ENCODE assay signal across 8 mouse cellular contexts in genomic region chr4:123409752-123410151, GRCm38 (mm10).
DNase-seq lines count a peak whose midpoint lies in the region; ATAC-seq and TF ChIP-seq lines count a peak whose summit lies in the region.

No protein-coding gene starts in this region.

- peak; percentile 66; the same call in 1 of the 2 replicates for TF ChIP-seq EP300 in heart, postnatal 0 days (IDR thresholded peaks at IDR 0.05; ENCODE audit: low read depth)

- no peak overlapping the region for H3K27ac ChIP-seq in kidney, adult 2 months (ENCODE audit: insufficient read depth, low read depth, low read length)
- no peak overlapping the region; the same call in 1 of the 2 replicates for H3K27ac ChIP-seq in brown adipose tissue, adult 24 weeks (replicated peaks; ENCODE audit: low read depth, low read length)
- peak overlapping the region; percentile 99 for H3K27ac ChIP-seq in heart, postnatal 0 days (ENCODE audit: low read depth)

- no peak for TF ChIP-seq CTCF in kidney, adult 2 months (conservative IDR thresholded peaks at IDR 0.05; ENCODE audit: insufficient read depth, insufficient read length, low read depth, low read length)
- TF ChIP-seq CTCF in heart, postnatal 0 days (IDR thresholded peaks at IDR 0.05; ENCODE audit: low read depth): no peak

- H3K4me1 ChIP-seq in kidney, adult 2 months (ENCODE audit: control insufficient read depth, insufficient read depth, low read length): peaks cover 36% of the 10 kb centered on the region; the same call in 1 of the 2 replicates
- H3K4me1 ChIP-seq in brown adipose tissue, adult 24 weeks (ENCODE audit: control insufficient read depth, insufficient read depth, insufficient read length, low read length): peaks cover 41% of the 10 kb centered on the region
- peaks cover 74% of the 10 kb centered on the region for H3K4me1 ChIP-seq in heart, postnatal 0 days (ENCODE audit: control insufficient read depth, insufficient read depth)

- peak; percentile 15; the same call in 1 of the 2 replicates for ATAC-seq in heart, postnatal 0 days (ENCODE audit: insufficient read depth, low read depth)
- no peak for ATAC-seq in inflammation-experienced regulatory T-cells, adult 6 months

- no peaks in the 10 kb centered on the region for H3K9me3 ChIP-seq in heart, postnatal 0 days (replicated peaks; ENCODE audit: control insufficient read depth, low read length)

- H3K4me2 ChIP-seq in heart, postnatal 0 days (ENCODE audit: low read depth, low read length): peak overlapping the region; percentile 85

- H3K9ac ChIP-seq in heart, postnatal 0 days (replicated peaks; ENCODE audit: low read depth, low read length): 0 out of 2 replicates have a peak overlapping the region, but pooled peaks have one; percentile 83

- peak; percentile 49 for DNase-seq in kidney, adult 2 months
- no peak for DNase-seq in kidney, adult 8-10 months
- peak; percentile 89 for DNase-seq in heart, postnatal 0 days (ENCODE audit: low spot score)
- DNase-seq in lung, postnatal 14 days: peak; percentile 68
- DNase-seq in embryo, embryonic 10 days (ENCODE audit: low spot score): no peak
- DNase-seq in thymus, postnatal 25 days: no peak

- TF ChIP-seq POLR2A in kidney, adult 2 months (IDR thresholded peaks at IDR 0.05; ENCODE audit: low read depth, low read length): no peak

- 53% methylated on average over 1 of the region's 1 CpGs for WGBS in kidney, adult 2 months
- WGBS in heart, postnatal 0 days: 10% methylated on average over 1 of the region's 1 CpGs

- no peaks in the 10 kb centered on the region; the same call in 1 of the 2 replicates for H3K36me3 ChIP-seq in kidney, adult 2 months (ENCODE audit: control insufficient read depth, insufficient read depth, low read length)
- peaks cover 10% of the 10 kb centered on the region; the same call in 1 of the 2 replicates for H3K36me3 ChIP-seq in heart, postnatal 0 days (replicated peaks; ENCODE audit: control insufficient read depth, insufficient read depth, low read length)

- no peaks in the 10 kb centered on the region for H3K27me3 ChIP-seq in kidney, adult 2 months (replicated peaks; ENCODE audit: control insufficient read depth, insufficient read depth, low read length)
- no peaks in the 10 kb centered on the region for H3K27me3 ChIP-seq in heart, postnatal 0 days (ENCODE audit: control insufficient read depth, insufficient read depth, low read length)

- H3K4me3 ChIP-seq in kidney, adult 2 months (ENCODE audit: insufficient read depth, low read depth, low read length): no peak overlapping the region
- 0 out of 2 replicates have a peak overlapping the region, but pooled peaks have one; percentile 11 for H3K4me3 ChIP-seq in brown adipose tissue, adult 24 weeks (ENCODE audit: insufficient read depth, low read depth, low read length)
- peak overlapping the region; percentile 76 for H3K4me3 ChIP-seq in heart, postnatal 0 days (ENCODE audit: low read depth, low read length)

Comparison
In these comparisons a context has a peak if more than half of its experiments do, and no peak if none do; other contexts are left out.
1. DNase-seq: peak in kidney, adult 2 months (single experiment), heart, postnatal 0 days (single experiment) and lung, postnatal 14 days (single experiment); none in kidney, adult 8-10 months (0 of 2), embryo, embryonic 10 days (single experiment) and thymus, postnatal 25 days (single experiment).